Mouse (Mus musculus): Measurements from ENCODE around the gene Sun1.

GRCm38 (mm10) chr5:139286142-139286941 is 85.9 kb downstream of the Sun1 start:
- TF ChIP-seq CTCF (IDR thresholded peaks at IDR 0.05; ENCODE audit: low read depth), result no peak
- no peak for TF ChIP-seq EP300 (IDR thresholded peaks at IDR 0.05; ENCODE audit: low read depth)
